Mouse (Mus musculus) MEL (cell line): ENCODE data around the gene Msx1. TPM values are rescaled to one million over a fixed set of nuclear protein-coding genes. Genes with fewer than 3 reads are reported as not detected.
"Not testable (repeated sequence)": the region's sequence is repeated elsewhere in the genome, so short reads cannot be mapped to it uniquely, and the experiment has no call there.

ENCODE experiments used
- DNase-seq: peaks from one replicate; pipeline ENCODE4 v3.0.0; 2011; ENCODE audit warnings: low read depth, low spot score
- H3K27ac ChIP-seq: 2 replicates; pipeline ENCODE4 v1.5.1; 2012; ENCODE audit warnings: low read depth, mild to moderate bottlenecking, control low read depth, low read length, moderate library complexity; ENCODE audit not compliant: control insufficient read depth
- H3K27me3 ChIP-seq, 2 experiments: fragments of 150-350 bp in 1 of 2; sonication (generic) in 1 of 2; 2 replicates each; pipeline ENCODE4 v1.6.1; 2012; ENCODE audit warnings: low read length in 2 of 2, mild to moderate bottlenecking in 2 of 2, improper control_type of control experiment in 1 of 2, moderate library complexity in 1 of 2; ENCODE audit not compliant: insufficient read depth in 2 of 2, control insufficient read depth in 1 of 2
- H3K36me3 ChIP-seq, 2 experiments: 2 replicates each; pipeline ENCODE4 v1.6.1; 2012 to 2014; ENCODE audit warnings: low read length in 2 of 2, improper control_type of control experiment in 1 of 2, inconsistent platforms in 1 of 2, mild to moderate bottlenecking in 1 of 2; ENCODE audit not compliant: insufficient read depth in 2 of 2, control insufficient read depth in 1 of 2
- H3K4me1 ChIP-seq, 2 experiments: fragments of 150-350 bp in 1 of 2; sonication (generic) in 1 of 2; 2 replicates each; pipeline ENCODE4 v1.6.1; 2012; ENCODE audit warnings: low read length in 2 of 2, improper control_type of control experiment in 1 of 2, mild to moderate bottlenecking in 1 of 2; ENCODE audit not compliant: insufficient read depth in 2 of 2, control insufficient read depth in 1 of 2
- H3K4me3 ChIP-seq, 2 experiments: fragments of 150-350 bp in 1 of 2; sonication (generic) in 1 of 2; 2 replicates each; pipeline ENCODE4 v1.5.1; 2012; ENCODE audit warnings: low read depth in 2 of 2, low read length in 2 of 2, mild to moderate bottlenecking in 2 of 2, moderate library complexity in 2 of 2, control low read depth in 1 of 2, improper control_type of control experiment in 1 of 2; ENCODE audit not compliant: control insufficient read depth in 1 of 2, insufficient read depth in 1 of 2
- H3K79me2 ChIP-seq: 2 replicates; pipeline ENCODE4 v1.6.1; 2012; ENCODE audit warnings: mild to moderate bottlenecking, low read length, moderate library complexity; ENCODE audit not compliant: control insufficient read depth, poor library complexity, insufficient read depth
- H3K9ac ChIP-seq: 2 replicates; pipeline ENCODE4 v1.6.1; 2012; ENCODE audit warnings: low read depth, mild to moderate bottlenecking, control low read depth, low read length, moderate library complexity; ENCODE audit not compliant: control insufficient read depth, poor library complexity, severe bottlenecking
- H3K9me3 ChIP-seq: fragments of 150-350 bp; sonication (generic); replicated peaks from 2 replicates; pipeline ENCODE4 v1.6.1; 2012; ENCODE audit warnings: mild to moderate bottlenecking, low read length, improper control_type of control experiment, moderate library complexity; ENCODE audit not compliant: insufficient read depth
- BHLHE40 ChIP-seq: IDR thresholded peaks from 2 replicates; pipeline ENCODE4 v1.6.1; 2012; ENCODE audit warnings: low read depth, mild to moderate bottlenecking, inconsistent platforms, low read length, improper control_type of control experiment, borderline replicate concordance
- CHD2 ChIP-seq: IDR thresholded peaks from 2 replicates; pipeline ENCODE4 v1.6.1; 2011; ENCODE audit warnings: low read length, improper control_type of control experiment
- ETS1 ChIP-seq: IDR thresholded peaks from 2 replicates; pipeline ENCODE4 v1.6.1; 2012; ENCODE audit warnings: low read depth, mild to moderate bottlenecking, inconsistent platforms, low read length, improper control_type of control experiment, moderate library complexity
- GABPA ChIP-seq: IDR thresholded peaks from 2 replicates; pipeline ENCODE4 v1.6.1; 2012; ENCODE audit warnings: low read depth, mild to moderate bottlenecking, inconsistent platforms, low read length, improper control_type of control experiment, moderate library complexity
- JUND ChIP-seq: IDR thresholded peaks from 2 replicates; pipeline ENCODE4 v1.6.1; 2011; ENCODE audit warnings: low read depth, mild to moderate bottlenecking, improper control_type of control experiment, low read length
- KAT2A ChIP-seq: conservative IDR thresholded peaks from 2 replicates; pipeline ENCODE4 v1.6.1; 2012; ENCODE audit warnings: low read depth, low read length, improper control_type of control experiment, inconsistent platforms
- MAFK ChIP-seq: IDR thresholded peaks from 2 replicates; pipeline ENCODE4 v1.6.1; 2011; ENCODE audit warnings: low read depth, mild to moderate bottlenecking, low read length, improper control_type of control experiment, borderline replicate concordance
- MAX ChIP-seq: IDR thresholded peaks from 2 replicates; pipeline ENCODE4 v1.6.1; 2011; ENCODE audit warnings: low read length, improper control_type of control experiment
- MXI1 ChIP-seq: IDR thresholded peaks from 2 replicates; pipeline ENCODE4 v1.6.1; 2011; ENCODE audit warnings: mild to moderate bottlenecking, low read depth, low read length, improper control_type of control experiment
- MYB ChIP-seq: IDR thresholded peaks from 2 replicates; pipeline ENCODE4 v1.6.1; 2011; ENCODE audit warnings: mild to moderate bottlenecking, low read depth, low read length, improper control_type of control experiment
- MYC ChIP-seq: IDR thresholded peaks from 2 replicates; pipeline ENCODE4 v1.6.1; 2011; ENCODE audit warnings: low read depth, mild to moderate bottlenecking, low read length, improper control_type of control experiment, moderate library complexity
- NELFE ChIP-seq: IDR thresholded peaks from 2 replicates; pipeline ENCODE4 v1.6.1; 2011; ENCODE audit warnings: low read depth, low read length, improper control_type of control experiment
- POLR2AphosphoS5 ChIP-seq: IDR thresholded peaks from 2 replicates; pipeline ENCODE4 v1.6.1; 2012; ENCODE audit warnings: low read depth, borderline replicate concordance, mild to moderate bottlenecking, inconsistent platforms, low read length, moderate library complexity, mixed read lengths
- RAD21 ChIP-seq: IDR thresholded peaks from 2 replicates; pipeline ENCODE4 v1.6.1; 2011; ENCODE audit warnings: mild to moderate bottlenecking, low read depth, low read length, improper control_type of control experiment
- SMC3 ChIP-seq: IDR thresholded peaks from 2 replicates; pipeline ENCODE4 v1.6.1; 2011; ENCODE audit warnings: low read depth, low read length, improper control_type of control experiment
- TBP ChIP-seq: IDR thresholded peaks from 2 replicates; pipeline ENCODE4 v1.8.0; 2011; ENCODE audit warnings: low read depth, low read length, improper control_type of control experiment
- TCF12 ChIP-seq: IDR thresholded peaks from 2 replicates; pipeline ENCODE4 v1.6.1; 2014; ENCODE audit warnings: low read depth, mild to moderate bottlenecking, inconsistent platforms, low read length, improper control_type of control experiment, moderate library complexity
- UBTF ChIP-seq: IDR thresholded peaks from 2 replicates; pipeline ENCODE4 v1.6.1; 2012; ENCODE audit warnings: low read depth, mild to moderate bottlenecking, inconsistent platforms, low read length, improper control_type of control experiment, moderate library complexity, borderline replicate concordance; ENCODE audit not compliant: insufficient read depth
- ZMIZ1 ChIP-seq: IDR thresholded peaks from 2 replicates; pipeline ENCODE4 v1.6.1; 2012; ENCODE audit warnings: low read depth, mild to moderate bottlenecking, inconsistent platforms, low read length, improper control_type of control experiment, moderate library complexity
- polyA plus RNA-seq, 2 experiments: library from polyadenylated mRNA; stranded (reverse) in 1 of 2; unstranded in 1 of 2; fragments of >175 nt in 1 of 2; fragments of >200 nt in 1 of 2; gene quantifications; 2 replicates each; pipeline versions ENCODE4 v1.2.1 to v1.2.4; 2012; ENCODE audit warnings: low replicate concordance in 2 of 2, low read depth in 1 of 2; ENCODE audit not compliant: insufficient read length in 2 of 2, insufficient read depth in 1 of 2, missing spikeins in 1 of 2
- total RNA-seq: library from RNA; depleted of rRNA; stranded (reverse); fragments of 300-350 nt; gene quantifications from 2 replicates; pipeline ENCODE4 v1.2.3, GENCODE M21; 2012

Gene Msx1
- total and polyA plus RNA-seq, 3 experiments: not detected

DNA sequence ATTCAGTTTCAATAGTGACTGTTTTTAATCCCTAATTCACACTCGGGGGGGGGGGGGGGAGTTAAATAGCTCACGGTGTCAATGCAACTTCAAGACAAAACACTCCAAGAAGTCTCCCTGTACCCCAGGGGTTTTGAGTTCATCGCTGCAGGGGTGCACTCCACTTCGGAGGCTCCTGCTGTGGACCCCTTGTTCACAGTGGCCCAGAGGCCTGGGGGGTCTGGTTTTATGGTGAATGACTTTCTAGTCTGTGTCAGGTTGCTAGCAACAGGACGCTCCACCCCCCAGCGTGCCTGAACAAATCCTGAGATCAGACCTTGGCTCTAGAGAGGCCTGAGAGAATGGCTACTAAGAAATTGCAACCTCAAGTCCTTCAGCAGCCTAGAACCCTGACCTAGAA, 8.4 kb upstream of the Msx1 start:
- no peaks in the 10 kb centered on the region for H3K4me1 ChIP-seq
- TF ChIP-seq ZMIZ1 (no peak), MYC (no peak), RAD21 (no peak), POLR2AphosphoS5 (no peak), ETS1 (no peak), MAFK (no peak), TBP (no peak)
- TF ChIP-seq, all 39 proteins: peak for 0
- DNase-seq: no peak
- Histone ChIP-seq H3K36me3 (no peaks in the 10 kb centered on the region), H3K27ac (no peak overlapping the region), H3K4me3 (no peak overlapping the region), H3K9me3 (no peaks in the 10 kb centered on the region), H3K27me3 (no peaks in the 10 kb centered on the region), H3K79me2 (no peaks in the 10 kb centered on the region), H3K9ac (no peak overlapping the region)

DNA sequence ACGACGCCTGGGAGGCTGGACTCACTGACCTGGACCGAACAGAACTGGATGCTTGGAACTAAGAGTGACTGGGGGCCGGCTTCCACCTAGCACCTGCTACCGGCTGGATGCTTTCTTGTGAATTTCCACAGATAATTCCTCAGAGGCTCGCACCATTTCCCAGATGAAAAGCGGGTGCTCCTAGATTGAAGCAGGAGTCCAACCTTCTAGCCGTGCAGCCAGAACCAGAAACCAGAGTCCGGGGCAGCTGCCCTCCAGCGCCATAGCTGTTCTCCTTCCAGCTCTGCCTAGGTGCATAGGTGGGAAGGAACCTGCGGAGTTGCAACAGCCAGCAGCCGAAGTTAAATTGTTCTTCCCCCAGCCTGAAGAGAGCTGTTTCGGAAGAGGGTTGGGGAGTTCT, 7.6 kb upstream of the Msx1 start:
- no peaks in the 10 kb centered on the region for H3K36me3 ChIP-seq
- H3K9me3 ChIP-seq: no peaks in the 10 kb centered on the region
- H3K4me1 ChIP-seq: no peaks in the 10 kb centered on the region
- DNase-seq: no peak
- TF ChIP-seq MXI1: no peak
- no peak for TF ChIP-seq MYB
- no peak for TF ChIP-seq NELFE
- no peak for TF ChIP-seq UBTF
- no peak for TF ChIP-seq ZMIZ1
- no peak for TF ChIP-seq BHLHE40
- TF ChIP-seq JUND: no peak
- no peak for TF ChIP-seq TCF12
- no peak for TF ChIP-seq KAT2A
- TF ChIP-seq MAX: no peak
- TF ChIP-seq SMC3: no peak
- TF ChIP-seq GABPA: no peak
- no peak for TF ChIP-seq MYC
- TF ChIP-seq CHD2: no peak
- no peak overlapping the region for H3K9ac ChIP-seq
- H3K27ac ChIP-seq: no peak overlapping the region
- H3K27me3 ChIP-seq: no peaks in the 10 kb centered on the region
- H3K79me2 ChIP-seq: no peaks in the 10 kb centered on the region
- H3K4me3 ChIP-seq: no peak overlapping the region

DNA sequence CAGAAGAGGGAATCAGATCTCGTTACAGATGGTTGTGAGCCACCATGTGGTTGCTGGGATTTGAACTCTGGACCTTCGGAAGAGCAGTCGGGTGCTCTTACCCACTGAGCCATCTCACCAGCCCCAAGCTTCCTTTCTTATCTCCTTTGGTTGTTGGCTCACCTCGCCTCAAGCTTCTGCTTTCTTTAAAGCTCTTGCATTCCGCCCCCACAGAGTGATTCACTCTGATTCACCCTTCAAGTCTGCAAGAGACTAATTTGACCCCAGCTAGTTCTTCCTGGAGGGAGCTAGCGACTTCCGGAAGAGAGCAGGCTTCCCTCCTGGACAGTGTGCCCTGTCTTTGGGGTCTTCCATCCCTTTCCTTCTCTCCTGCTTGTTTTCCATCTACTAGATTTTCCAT, 6.1 kb upstream of the Msx1 start:
- not testable (repeated sequence) for H3K27me3 ChIP-seq, H3K9ac ChIP-seq

More for the DNA sequence above, 6.1 kb upstream of the Msx1 start:
- H3K27ac ChIP-seq, H3K36me3 ChIP-seq, H3K4me3 ChIP-seq, H3K9me3 ChIP-seq, DNase-seq, H3K79me2 ChIP-seq, H3K4me1 ChIP-seq: not testable (repeated sequence)
